Mouse (Mus musculus) thymus, adult 2 months (tissue): ENCODE data around the gene Vmn2r98.

Experiments used
- CTCF ChIP-seq: fragments of 200-500 bp; IDR thresholded peaks from 2 replicates; pipeline ENCODE4 v1.5.1; 2012; ENCODE audit warnings: mild to moderate bottlenecking, control low read depth, low read length, moderate library complexity, borderline replicate concordance; ENCODE audit not compliant: control insufficient read depth, poor library complexity, insufficient read depth; ENCODE audit errors: extremely low read depth
- POLR2A ChIP-seq: fragments of 200-500 bp; IDR thresholded peaks from 2 replicates; pipeline ENCODE4 v1.6.1; 2012; ENCODE audit warnings: mild to moderate bottlenecking, low read length, control low read depth, moderate library complexity; ENCODE audit not compliant: control insufficient read depth, poor library complexity, insufficient read depth; ENCODE audit errors: extremely low read depth

GRCm38 (mm10) chr17:19032721-19033120 is 20.5 kb upstream of the Vmn2r98 start:
- TF ChIP-seq CTCF (no peak), POLR2A (no peak)
